Mouse (Mus musculus): Measurements from ENCODE around the gene Gpr155.

Gene Gpr155

DNA sequence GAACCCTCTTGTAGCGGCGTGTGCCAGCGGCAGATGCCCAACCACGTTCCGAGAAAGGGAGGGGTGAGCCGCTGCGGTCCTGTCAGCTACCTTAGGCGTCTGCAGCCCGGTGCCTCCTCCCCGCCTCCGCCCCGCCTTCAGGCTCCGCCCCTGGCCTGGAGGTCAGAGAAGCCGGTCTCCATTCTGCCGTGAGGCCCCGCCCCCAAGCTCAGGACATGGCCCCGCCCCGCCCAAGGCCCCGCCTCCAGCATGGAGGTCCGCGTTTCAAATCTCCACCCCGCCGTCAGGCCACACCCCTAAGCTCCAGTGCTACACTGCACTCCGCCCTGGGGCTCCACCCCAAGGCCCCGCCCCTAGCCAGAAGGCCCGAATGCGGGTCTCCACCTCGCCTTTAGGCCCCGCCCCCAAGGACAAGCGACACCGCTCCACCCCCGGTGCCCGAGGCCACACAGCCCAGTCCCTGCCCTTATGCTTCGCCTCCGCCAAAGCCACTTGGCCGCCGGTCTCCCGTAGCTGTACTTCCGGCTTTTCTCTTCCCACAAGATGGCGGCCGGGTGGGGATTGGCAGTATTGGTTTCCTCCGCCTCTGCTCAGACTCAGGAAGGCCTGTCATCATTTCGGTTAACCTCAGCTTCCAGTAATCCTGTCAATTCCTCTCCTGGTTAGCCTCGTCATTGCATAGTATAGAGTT, at the start of gene Gpr155:
Gpr155 (minus strand) TSS at position 217 of the 691 bp plus-strand sequence.
- DNase-seq, result peak; percentile 100

GRCm38 (mm10) chr2:73435847-73436246, 49.5 kb upstream of the Gpr155 start:
- no peak for DNase-seq

DNA sequence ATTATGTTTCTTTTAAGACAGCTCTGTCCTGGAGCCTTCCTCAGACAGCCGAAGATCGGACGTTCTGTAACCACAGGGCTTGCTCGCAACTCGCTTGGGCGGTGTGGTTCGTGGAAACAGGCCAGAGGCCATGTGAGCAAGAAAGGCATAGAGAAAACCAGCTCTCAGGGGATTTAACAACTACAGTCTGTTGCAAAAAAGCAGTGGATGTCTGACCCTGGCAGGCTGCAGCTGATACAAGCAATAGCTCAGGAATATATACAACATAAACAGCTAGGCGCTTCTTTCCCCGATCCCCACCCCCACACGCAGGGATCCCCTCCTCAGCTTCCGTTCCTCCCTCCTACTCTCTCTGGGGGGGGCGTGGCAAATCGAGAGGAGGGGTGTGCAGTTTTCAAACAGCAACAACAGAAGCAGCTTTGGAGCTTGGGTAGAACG, 45.6 kb upstream of the Gpr155 start:
- DNase-seq, result no peak

GRCm38 (mm10) chr2:73428803-73429468, 42.6 kb upstream of the Gpr155 start:
- DNase-seq, result no peak

DNA sequence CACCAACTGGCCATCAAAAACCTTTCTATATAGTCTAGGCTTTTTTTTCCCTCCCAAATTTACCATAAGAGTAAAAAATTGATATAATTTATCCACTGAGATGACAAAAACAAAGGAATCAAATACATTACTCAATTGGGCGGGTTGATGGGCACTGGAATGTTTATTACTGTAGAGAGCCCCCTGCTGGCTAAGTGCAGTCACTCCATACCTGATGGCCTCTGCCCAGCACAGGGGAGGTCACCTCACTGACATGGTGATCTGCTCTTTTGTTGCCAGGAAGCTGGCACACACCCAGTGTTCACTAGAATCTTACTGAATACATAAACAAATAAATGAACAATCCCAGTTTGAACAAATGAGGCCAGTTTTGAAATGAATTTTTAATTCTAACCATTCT, 40.9 kb upstream of the Gpr155 start:
- DNase-seq, result peak in 1 of 2 experiments; percentile 51

DNA sequence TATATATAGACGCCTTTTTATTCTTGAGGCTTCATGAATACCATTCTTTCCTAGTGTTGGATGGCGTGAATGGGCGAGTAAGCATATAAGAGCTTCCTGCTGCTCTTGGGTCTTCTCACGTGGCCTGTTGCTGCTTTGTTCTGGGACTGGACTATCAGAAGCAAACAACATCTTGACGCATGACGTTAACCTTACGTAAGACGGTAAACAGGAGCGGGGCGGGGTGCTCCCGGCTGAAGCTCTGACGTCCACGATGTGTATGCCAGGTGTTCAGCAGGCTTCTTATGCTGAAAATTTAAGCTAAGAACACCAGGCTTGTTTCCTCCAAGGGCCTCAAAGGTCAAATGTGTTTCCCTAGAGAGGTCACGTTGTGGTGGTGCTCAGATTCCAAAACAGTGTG, 39.5 kb upstream of the Gpr155 start:
- no peak for DNase-seq

- no peak for DNase-seq
Observed at GRCm38 (mm10) chr2:73419730-73420129, 33.4 kb upstream of the Gpr155 start.

GRCm38 (mm10) chr2:73419285-73419684, 32.9 kb upstream of the Gpr155 start:
- DNase-seq, result peak; percentile 15 to 35

GRCm38 (mm10) chr2:73415892-73416291, 29.5 kb upstream of the Gpr155 start:
- DNase-seq, result no peak

- DNase-seq, result no peak
Observed at GRCm38 (mm10) chr2:73410076-73410475, 23.7 kb upstream of the Gpr155 start.

DNA sequence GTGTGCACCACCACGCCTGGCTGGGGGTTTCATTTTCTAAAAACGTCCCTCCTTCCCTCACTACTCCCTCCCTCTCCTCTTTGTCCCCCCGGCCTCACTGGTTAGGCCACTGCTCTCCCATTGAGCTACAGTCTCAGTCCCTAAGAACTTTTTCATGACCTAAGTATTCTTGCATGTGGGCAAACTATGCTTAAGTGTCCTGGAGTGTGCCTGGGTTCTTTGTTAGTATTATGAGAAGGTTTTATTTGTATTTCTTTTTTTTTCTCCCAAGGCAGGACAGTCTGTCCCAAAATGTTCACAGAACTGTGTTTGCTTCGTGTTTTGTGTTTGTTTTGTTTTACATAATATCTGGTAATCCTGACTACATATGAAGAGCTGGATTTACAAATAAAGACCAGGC, 21.3 kb upstream of the Gpr155 start:
- DNase-seq, result no peak

DNA sequence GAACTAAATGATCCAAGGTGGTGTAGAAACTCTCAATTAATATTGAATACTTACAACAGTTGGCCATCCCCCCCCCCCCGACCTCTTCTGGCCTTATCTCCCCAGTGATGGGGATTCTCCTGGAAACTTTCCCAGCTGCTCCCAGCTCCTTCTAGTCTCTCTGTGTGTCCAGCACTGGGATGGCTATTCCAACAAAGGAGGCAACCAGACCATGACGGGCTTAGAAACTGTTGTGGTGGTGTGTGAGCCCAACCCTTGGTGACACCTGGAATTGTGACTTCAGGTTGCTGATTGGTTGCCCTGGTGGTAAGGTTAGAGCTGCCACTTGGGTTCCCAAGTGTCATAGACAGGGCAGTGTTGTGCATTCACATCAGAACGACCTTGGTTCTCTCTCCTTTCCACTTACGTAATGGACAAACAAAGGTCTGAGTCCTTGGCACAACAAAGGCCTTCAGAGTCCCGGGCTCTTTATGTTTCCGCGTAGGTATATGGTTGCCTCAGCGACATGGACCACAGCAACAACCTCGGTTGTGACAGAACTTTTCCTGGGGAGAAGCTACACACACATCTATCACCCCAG, 20.1 kb upstream of the Gpr155 start:
- no peak for DNase-seq

DNA sequence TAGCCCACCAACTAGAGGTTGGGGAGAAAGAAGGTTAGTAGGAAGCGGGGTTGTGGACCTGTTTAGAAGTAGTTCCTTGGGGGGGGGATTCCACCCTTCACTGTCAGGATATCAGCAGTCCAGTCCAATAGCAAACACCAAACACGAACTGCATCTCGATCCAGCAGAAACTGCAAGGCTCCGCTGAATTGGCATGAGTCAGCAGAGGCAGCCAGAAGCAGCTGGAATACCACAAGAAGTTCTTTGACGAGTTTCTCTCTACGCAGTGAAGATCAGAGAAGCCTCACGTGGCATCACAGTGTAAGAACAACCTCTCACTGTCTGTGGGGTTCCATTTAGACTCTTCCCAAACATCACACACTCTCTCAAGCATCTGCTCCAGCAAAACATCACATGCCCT, 18.6 kb upstream of the Gpr155 start:
- DNase-seq, result no peak

DNA sequence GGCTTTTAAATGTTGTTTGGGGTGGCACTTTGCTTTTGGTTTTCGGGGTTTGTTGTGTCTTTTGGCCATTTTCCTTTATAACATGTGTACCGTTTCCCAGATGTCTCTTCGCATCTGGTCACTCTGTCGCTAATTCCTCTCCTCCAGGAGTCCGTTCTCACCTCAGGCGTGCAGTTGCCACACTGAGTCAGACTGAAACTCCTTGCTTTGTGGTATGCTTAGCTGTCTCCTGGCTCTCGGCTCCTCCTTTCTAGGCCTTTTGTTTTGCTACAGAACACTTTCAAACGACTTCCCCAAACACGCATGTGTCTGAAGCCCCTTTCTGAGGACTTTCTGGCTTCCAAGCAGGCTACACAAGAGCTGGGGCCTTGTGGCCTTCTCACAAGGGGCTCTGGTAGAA, 18.1 kb upstream of the Gpr155 start:
- DNase-seq, result no peak

GRCm38 (mm10) chr2:73403385-73404013, 17.1 kb upstream of the Gpr155 start:
- no peak for DNase-seq

DNA sequence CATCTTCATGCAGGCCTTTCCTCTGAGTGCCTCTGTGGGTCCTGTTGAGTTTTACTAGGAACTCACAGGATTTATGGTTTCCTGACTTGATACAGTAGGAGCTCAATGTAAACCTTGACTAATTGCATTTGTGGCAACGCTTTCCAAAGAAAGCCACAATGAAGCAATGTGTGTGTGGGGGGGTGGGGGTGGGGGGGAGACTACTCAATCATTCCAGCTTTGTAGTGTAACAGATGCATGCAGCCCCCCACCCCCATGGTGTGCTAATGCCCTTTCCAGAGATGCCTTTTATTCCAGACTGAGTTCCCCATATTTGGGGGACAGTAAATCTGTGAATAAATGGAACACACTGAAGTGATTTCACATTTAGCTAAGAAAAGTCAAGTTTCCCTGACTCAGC, 15.3 kb upstream of the Gpr155 start:
- DNase-seq, result no peak

DNA sequence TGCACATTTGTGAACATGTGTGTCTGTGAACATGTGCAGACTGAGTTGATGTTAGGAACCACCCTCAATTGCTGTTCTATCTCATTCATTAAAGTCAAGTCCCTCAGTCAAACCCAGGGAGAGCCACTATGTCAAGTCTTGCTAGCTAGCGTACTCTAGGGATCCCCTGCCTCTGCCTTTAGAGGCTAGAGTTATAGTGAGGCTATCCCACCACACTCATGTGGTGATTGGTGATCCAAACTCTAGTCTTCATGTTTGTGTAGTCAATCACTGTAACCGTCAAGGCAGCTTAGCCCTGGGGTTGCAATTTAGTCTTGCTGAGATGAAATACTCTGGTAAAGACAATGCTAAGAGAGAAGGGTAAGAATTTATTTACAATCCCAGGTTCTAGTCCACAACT, 11.1 kb upstream of the Gpr155 start:
- DNase-seq, result no peak

DNA sequence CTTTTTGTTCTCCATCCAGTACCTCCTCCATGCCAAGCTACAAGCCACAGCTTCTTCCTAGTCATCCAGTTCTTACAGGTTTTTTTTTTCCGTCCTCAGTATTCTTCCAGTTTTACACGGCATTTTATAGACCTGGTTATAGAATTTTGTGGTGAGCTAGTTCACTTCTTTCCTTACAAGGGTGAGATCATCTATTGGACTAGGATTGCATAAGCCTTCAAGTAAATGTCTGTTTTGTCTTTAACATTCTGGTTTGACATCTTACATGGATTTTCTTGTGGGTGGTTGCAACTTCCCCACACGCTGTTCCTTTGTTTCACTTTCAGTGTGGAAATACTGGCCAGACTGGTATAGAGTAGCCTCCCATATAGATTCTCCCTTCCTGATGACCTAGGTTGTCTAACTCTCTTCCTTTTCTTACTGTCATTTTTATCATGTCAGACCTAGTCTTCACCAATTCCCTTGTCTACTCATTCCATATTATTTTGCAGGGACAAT, 10.5 kb upstream of the Gpr155 start:
- DNase-seq, result no peak

- no peak for DNase-seq
Observed at GRCm38 (mm10) chr2:73395516-73395915, 9.1 kb upstream of the Gpr155 start.

DNA sequence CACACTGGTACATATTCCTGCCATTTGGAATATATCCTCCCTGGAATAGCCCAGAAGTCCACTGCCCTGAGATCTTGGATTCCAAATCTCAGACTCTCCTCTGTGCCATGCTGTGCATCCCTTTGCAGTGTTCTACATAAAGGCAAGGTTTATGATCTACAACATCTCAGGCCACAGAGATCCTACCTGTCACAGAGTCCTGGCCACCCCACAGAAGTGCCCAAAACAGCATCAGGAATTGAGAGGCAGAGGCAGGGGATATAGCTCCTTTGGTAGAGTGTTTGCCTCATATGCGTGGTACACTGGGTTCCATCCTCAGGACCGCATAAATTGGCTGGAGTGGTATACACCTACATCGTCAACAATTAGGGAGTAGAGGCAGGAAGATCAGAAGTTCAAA, 8.1 kb upstream of the Gpr155 start:
- DNase-seq, result no peak

DNA sequence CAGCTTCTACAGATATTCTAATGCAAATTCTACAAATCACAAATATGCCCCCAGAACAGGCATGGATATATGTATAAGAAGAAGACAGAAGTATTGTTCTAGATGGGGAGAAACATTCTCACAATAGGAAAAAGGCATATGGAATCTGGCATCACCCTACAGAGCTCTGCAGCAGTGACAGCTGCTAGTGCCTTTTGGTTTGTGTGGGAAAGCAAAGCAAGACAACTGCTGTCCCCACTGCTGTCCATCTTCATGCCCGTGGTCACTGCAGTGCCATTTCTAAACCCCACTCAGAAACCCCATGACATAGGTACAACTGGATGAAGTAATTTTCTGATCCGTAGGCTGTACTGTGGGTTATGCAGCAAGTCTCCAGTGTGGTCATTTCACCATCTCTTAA, 6.4 kb upstream of the Gpr155 start:
- DNase-seq, result no peak

DNA sequence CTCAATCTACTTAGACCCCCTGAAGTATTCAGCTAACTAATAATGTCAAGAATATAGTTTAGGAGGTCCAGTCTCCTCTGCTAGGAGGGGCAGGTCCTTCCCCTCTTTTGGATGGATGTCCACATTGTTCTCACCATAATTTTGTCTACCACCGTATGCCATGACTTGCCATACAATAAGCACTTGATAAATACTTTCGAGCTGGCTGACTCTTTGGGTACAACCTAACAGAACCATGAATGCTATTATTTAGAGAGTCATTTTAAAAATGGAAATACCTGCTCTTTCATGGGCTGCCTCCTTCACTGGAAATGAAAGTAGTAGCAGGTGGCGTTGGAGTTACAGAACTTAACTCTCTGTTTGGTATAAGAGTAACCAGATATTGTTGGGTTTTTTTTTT, 3.6 kb upstream of the Gpr155 start:
- no peak for DNase-seq

DNA sequence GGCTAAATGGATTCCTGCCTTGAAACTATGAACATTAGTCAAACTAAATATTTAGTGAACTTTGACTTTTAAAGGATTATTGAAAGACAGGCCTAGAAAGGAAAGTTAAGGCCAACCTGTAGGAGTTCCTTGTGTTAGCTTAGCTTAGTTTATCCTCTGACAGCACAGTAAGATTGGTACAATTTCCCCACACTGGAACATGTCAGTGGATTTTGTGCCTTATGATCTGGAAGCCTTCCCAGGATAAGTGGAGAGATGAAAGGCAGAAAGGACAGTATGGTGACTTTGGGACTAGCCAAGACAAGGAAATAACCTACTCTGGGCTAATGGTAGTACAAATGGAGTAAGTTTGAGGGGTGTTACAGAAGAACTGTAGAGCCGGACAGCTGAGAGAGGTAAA, 1.4 kb upstream of the Gpr155 start:
- DNase-seq, result no peak
